Mouse (Mus musculus): ENCODE results near the gene Irf2bp2. TPM values are rescaled to one million over a fixed set of nuclear protein-coding genes. Genes with fewer than 3 reads are reported as not detected.

Gene Irf2bp2
- total and polyA plus RNA-seq, 2 experiments from 2014 or later = 9.8 to 132 TPM

DNA sequence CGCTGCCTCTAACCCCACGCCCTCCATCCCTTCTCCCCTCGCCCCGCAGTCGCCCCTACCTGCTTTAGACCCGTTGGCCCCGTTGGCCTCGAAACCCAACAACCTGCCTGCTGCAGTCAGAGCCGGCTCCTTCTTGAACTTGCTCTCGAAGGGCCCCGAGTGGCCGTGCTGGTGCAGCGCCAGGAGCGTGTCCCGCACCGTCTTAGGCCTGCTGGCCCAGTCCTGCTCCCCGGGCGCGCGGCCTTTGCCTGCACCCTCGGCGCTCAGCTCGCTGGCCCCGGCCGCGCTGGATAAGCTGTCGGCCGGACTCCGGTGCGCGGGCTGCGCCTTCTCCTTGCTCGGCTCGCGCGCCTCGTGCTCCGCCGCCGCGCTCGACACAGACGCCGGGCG is 1.4 kb downstream of the Irf2bp2 start:
- DNase-seq (ENCODE audit: low spot score) = no peak
- under 1% methylated on average over 38 of the region's 45 CpGs for WGBS

DNA sequence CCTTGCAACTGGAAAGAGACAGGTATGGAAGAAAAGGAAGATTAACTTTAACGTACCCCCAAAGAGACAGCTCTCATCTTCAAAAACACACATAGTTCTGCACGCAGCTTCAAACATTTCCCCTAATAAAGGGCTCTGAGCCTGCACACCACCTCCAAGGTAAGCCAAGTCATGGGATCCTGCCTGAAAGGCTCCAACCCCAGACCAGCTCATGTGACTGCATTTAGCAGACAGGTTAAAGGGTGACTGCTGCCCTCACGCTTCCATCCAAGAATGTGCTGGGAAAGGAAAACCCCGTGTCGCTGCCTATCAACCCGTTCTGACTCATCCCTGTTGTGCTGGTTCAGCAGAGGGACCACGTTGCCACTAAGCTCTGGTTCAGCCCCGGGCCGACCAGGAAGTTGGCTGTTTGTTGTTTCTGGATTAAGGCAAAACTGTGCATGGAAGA is 1.9 kb downstream of the Irf2bp2 start:
- Histone ChIP-seq H3K9me3 (replicated peaks; ENCODE audit: control insufficient read depth, low read length) (no peaks in the 10 kb centered on the region), H3K27ac (ENCODE audit: low read depth) (peak overlapping the region; percentile 98), H3K4me3 (ENCODE audit: low read depth, low read length) (peak overlapping the region; percentile 98), H3K4me1 (ENCODE audit: control insufficient read depth, insufficient read depth) (peaks cover 18% of the 10 kb centered on the region), H3K36me3 (replicated peaks; ENCODE audit: control insufficient read depth, insufficient read depth, low read length) (peaks cover 42% of the 10 kb centered on the region), H3K27me3 (ENCODE audit: control insufficient read depth, insufficient read depth, low read length) (no peaks in the 10 kb centered on the region), H3K4me2 (ENCODE audit: low read depth, low read length) (peak overlapping the region; percentile 93), H3K9ac (replicated peaks; ENCODE audit: low read depth, low read length) (peak overlapping the region; percentile 96)
- no peak for ATAC-seq (ENCODE audit: insufficient read depth, low read depth)
- peak; percentile 82 for DNase-seq (ENCODE audit: low spot score)
- 1% methylated on average over 9 of the region's 9 CpGs for WGBS
- TF ChIP-seq CTCF (IDR thresholded peaks at IDR 0.05; ENCODE audit: low read depth) (0 out of 2 replicates have a peak, but pooled peaks have one; percentile 13), EP300 (IDR thresholded peaks at IDR 0.05; ENCODE audit: low read depth) (peak; percentile 59; the same call in 1 of the 2 replicates)

More for the DNA sequence above, 1.4 kb downstream of the Irf2bp2 start:
- H3K27me3 ChIP-seq (ENCODE audit: control insufficient read depth, insufficient read depth, low read length) = no peaks in the 10 kb centered on the region
- peak overlapping the region; percentile 98 for H3K4me3 ChIP-seq (ENCODE audit: low read depth, low read length)
- H3K4me1 ChIP-seq (ENCODE audit: control insufficient read depth, insufficient read depth) = peaks cover 23% of the 10 kb centered on the region
- peak overlapping the region; percentile 93 for H3K4me2 ChIP-seq (ENCODE audit: low read depth, low read length)
- H3K36me3 ChIP-seq (replicated peaks; ENCODE audit: control insufficient read depth, insufficient read depth, low read length) = peaks cover 38% of the 10 kb centered on the region
- TF ChIP-seq CTCF (IDR thresholded peaks at IDR 0.05; ENCODE audit: low read depth) (no peak), EP300 (IDR thresholded peaks at IDR 0.05; ENCODE audit: low read depth) (no peak)
- ATAC-seq (ENCODE audit: insufficient read depth, low read depth) = no peak
- peak overlapping the region; percentile 98 for H3K27ac ChIP-seq (ENCODE audit: low read depth)
- peak overlapping the region; percentile 96 for H3K9ac ChIP-seq (replicated peaks; ENCODE audit: low read depth, low read length)
- no peaks in the 10 kb centered on the region for H3K9me3 ChIP-seq (replicated peaks; ENCODE audit: control insufficient read depth, low read length)

DNA sequence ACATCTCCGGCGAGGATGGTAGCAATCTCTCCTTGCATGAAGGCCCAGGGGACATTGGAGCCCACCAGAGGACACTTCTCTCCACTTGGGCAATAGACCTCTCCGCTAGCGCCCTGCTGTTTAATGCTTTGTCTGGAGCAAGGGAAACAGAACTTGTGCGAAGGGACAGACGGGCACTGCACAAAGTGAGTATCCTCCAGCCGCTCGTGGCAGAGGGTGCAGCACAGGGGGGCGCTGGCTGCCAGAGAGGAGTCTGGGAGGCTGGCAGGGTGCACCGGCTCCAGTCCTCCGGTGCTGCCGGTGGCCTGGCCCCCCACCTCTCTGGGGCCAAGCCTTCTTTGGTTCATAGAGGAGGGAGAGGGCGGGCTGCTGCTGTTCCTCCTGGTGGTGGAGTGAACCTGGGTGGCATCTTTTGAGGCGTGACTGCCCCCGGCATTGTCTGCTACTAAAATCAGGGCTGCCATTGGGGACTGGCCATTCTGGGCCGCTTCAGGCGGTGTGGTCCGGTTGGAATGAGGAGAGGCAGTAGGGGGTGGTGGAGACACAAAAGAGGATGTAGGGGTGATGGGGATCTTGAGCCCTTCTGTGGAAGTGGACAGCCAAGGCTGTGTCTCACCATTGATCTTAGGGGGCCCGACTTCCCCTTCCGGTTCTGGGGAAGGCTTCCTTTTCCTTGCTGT is 2.5 kb downstream of the Irf2bp2 start:
- Histone ChIP-seq H3K4me3 (ENCODE audit: low read depth, low read length) (peak overlapping the region; percentile 98), H3K4me2 (ENCODE audit: low read depth, low read length) (peak overlapping the region; percentile 93), H3K4me1 (ENCODE audit: control insufficient read depth, insufficient read depth) (peaks cover 17% of the 10 kb centered on the region; the same call in 1 of the 2 replicates), H3K36me3 (replicated peaks; ENCODE audit: control insufficient read depth, insufficient read depth, low read length) (peaks cover 46% of the 10 kb centered on the region), H3K27me3 (ENCODE audit: control insufficient read depth, insufficient read depth, low read length) (no peaks in the 10 kb centered on the region), H3K9me3 (replicated peaks; ENCODE audit: control insufficient read depth, low read length) (no peaks in the 10 kb centered on the region), H3K27ac (ENCODE audit: low read depth) (peak overlapping the region; percentile 98), H3K9ac (replicated peaks; ENCODE audit: low read depth, low read length) (peak overlapping the region; percentile 96)
- ATAC-seq (ENCODE audit: insufficient read depth, low read depth) (no peak), DNase-seq (ENCODE audit: low spot score) (peak; percentile 47)
- 2% methylated on average over 20 of the region's 20 CpGs for WGBS
- no peak; the same call in 1 of the 2 replicates for TF ChIP-seq EP300 (IDR thresholded peaks at IDR 0.05; ENCODE audit: low read depth)
- TF ChIP-seq CTCF (IDR thresholded peaks at IDR 0.05; ENCODE audit: low read depth) = peak; percentile 9

DNA sequence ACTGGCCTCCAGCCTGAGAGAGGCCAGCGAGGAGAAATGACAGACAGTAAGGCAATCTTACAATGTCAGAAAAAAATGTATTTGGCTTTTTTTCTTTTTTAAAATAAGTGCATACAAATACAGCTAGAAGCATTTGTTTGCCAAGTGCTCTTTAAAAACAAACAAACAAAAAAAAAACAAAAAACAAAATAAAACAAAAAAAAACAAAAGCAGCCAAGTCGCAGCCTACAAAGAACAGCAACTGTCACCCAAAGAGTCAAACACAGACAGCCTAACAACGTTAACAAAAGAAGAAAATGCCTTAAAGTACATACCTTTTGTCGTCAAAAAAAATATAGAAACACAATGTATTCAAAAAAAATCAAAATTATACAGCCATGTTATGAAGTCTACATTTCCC is 3.2 kb downstream of the Irf2bp2 start:
- Histone ChIP-seq H3K36me3 (replicated peaks; ENCODE audit: control insufficient read depth, insufficient read depth, low read length) (peaks cover 50% of the 10 kb centered on the region), H3K27me3 (ENCODE audit: control insufficient read depth, insufficient read depth, low read length) (no peaks in the 10 kb centered on the region), H3K4me3 (ENCODE audit: low read depth, low read length) (peak overlapping the region; percentile 98), H3K9me3 (replicated peaks; ENCODE audit: control insufficient read depth, low read length) (no peaks in the 10 kb centered on the region), H3K4me1 (ENCODE audit: control insufficient read depth, insufficient read depth) (peaks cover 22% of the 10 kb centered on the region), H3K4me2 (ENCODE audit: low read depth, low read length) (peak overlapping the region; percentile 93), H3K27ac (ENCODE audit: low read depth) (peak overlapping the region; percentile 98), H3K9ac (replicated peaks; ENCODE audit: low read depth, low read length) (peak overlapping the region; percentile 96)
- ATAC-seq (ENCODE audit: insufficient read depth, low read depth) (no peak), DNase-seq (ENCODE audit: low spot score) (no peak)
- WGBS = 6% methylated on average over 4 of the region's 4 CpGs
- no peak for TF ChIP-seq EP300 (IDR thresholded peaks at IDR 0.05; ENCODE audit: low read depth)
- TF ChIP-seq CTCF (IDR thresholded peaks at IDR 0.05; ENCODE audit: low read depth) = no peak

DNA sequence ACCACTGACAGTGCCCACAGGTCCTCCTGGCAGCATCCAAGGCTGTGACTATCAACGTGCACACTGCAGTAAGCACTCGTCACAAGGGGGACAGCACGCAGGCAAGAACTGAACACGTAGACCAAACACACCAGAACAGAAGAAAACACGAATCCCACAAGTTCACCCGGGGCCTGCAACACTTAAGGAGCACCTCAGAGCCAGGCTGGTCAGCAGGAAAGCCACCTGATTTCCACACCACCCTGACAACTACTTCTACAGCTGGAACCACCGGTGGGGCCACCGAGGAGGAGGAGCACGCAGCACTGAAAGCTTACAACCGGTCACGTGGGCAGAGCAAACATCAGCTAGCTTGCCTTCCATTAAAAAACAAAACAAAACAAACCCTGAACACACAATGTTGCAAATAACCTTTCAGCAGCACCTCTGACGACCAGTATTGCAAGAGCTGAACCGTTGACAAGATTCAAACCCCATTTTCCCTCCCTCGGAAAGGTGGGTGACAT is 3.7 kb downstream of the Irf2bp2 start:
- Histone ChIP-seq H3K9ac (replicated peaks; ENCODE audit: low read depth, low read length) (peak overlapping the region; percentile 96), H3K27me3 (ENCODE audit: control insufficient read depth, insufficient read depth, low read length) (no peaks in the 10 kb centered on the region), H3K9me3 (replicated peaks; ENCODE audit: control insufficient read depth, low read length) (no peaks in the 10 kb centered on the region), H3K4me3 (ENCODE audit: low read depth, low read length) (peak overlapping the region; percentile 98), H3K36me3 (replicated peaks; ENCODE audit: control insufficient read depth, insufficient read depth, low read length) (peaks cover 50% of the 10 kb centered on the region), H3K4me1 (ENCODE audit: control insufficient read depth, insufficient read depth) (peaks cover 22% of the 10 kb centered on the region), H3K27ac (ENCODE audit: low read depth) (peak overlapping the region; percentile 98), H3K4me2 (ENCODE audit: low read depth, low read length) (peak overlapping the region; percentile 93)
- DNase-seq (ENCODE audit: low spot score) (peak; percentile 69), ATAC-seq (ENCODE audit: insufficient read depth, low read depth) (no peak)
- 0% methylated on average over 14 of the region's 14 CpGs for WGBS
- TF ChIP-seq EP300 (IDR thresholded peaks at IDR 0.05; ENCODE audit: low read depth) = peak; percentile 35; the same call in 1 of the 2 replicates
- TF ChIP-seq CTCF (IDR thresholded peaks at IDR 0.05; ENCODE audit: low read depth) = no peak

Data from heart, postnatal 0 days (tissue).